In genomic region chr9:36970651-36971050, GRCm38 (mm10) we compare ENCODE assay signal across 9 mouse cellular contexts.
DNase-seq lines count a peak whose midpoint lies in the region; ATAC-seq and TF ChIP-seq lines count a peak whose summit lies in the region.
"Had no signal": no experiment of that assay in that cellular context is flagged by ENCODE, and none has a peak within 500 bp of the region (broad histone marks: within the 10 kb centered on the region; RNA-seq: fewer than 3 reads in every experiment).

No protein-coding gene starts in this region.

- peak; percentile 62 for ATAC-seq in activated CD4-positive, CD25-positive, alpha-beta regulatory T cell, adult 4 months
- peak; percentile 67 for ATAC-seq in lung, postnatal 0 days
- no peak for ATAC-seq in monocyte, adult 5-6 weeks (replicated peaks; ENCODE audit: insufficient number of reproducible peaks, low FRiP score, low TSS enrichment, poor library complexity, severe bottlenecking)

- peak; percentile 37; the same call in 1 of the 2 replicates for TF ChIP-seq EP300 in lung, postnatal 0 days (IDR thresholded peaks at IDR 0.05)

- H3K9me3 ChIP-seq in lung, postnatal 0 days (ENCODE audit: low read length), result no peaks in the 10 kb centered on the region
- H3K9me3 ChIP-seq: limb, embryonic 15.5 days had no signal

- H3K9ac ChIP-seq in lung, postnatal 0 days (replicated peaks; ENCODE audit: low read depth), result no peak overlapping the region
- H3K9ac ChIP-seq: limb, embryonic 15.5 days had no signal

- no peak overlapping the region for H3K4me3 ChIP-seq in lung, postnatal 0 days (ENCODE audit: low read depth, low read length)
- H3K4me3 ChIP-seq: limb, embryonic 15.5 days had no signal

- WGBS in lung, postnatal 0 days, result 4% methylated on average over 5 of the region's 5 CpGs

- peak; percentile 80 for TF ChIP-seq CTCF in lung, postnatal 0 days (IDR thresholded peaks at IDR 0.05)

- no peak overlapping the region for H3K27ac ChIP-seq in lung, postnatal 0 days (ENCODE audit: low read length)
- H3K27ac ChIP-seq: limb, embryonic 15.5 days had no signal

- no peak overlapping the region for H3K4me2 ChIP-seq in lung, postnatal 0 days (replicated peaks; ENCODE audit: low read depth, low read length)
- H3K4me2 ChIP-seq: limb, embryonic 15.5 days had no signal

- no peaks in the 10 kb centered on the region for H3K4me1 ChIP-seq in lung, postnatal 0 days (ENCODE audit: insufficient read depth, low read depth, low read length)

- peak; percentile 53 to 57 for DNase-seq in CD8-positive naive resting alpha-beta T cell, adult 2 months (ENCODE audit: low read depth in 2 of 2, low spot score in 2 of 2)
- DNase-seq in embryo, embryonic 10.5 days (ENCODE audit: low spot score), result peak; percentile 92
- peak; percentile 37 to 84 for DNase-seq in heart, adult 9 months (ENCODE audit: low spot score in 2 of 2)
- DNase-seq in layer of hippocampus, adult 11-12 months (ENCODE audit: low spot score), result peak; percentile 93
- DNase-seq in lung, postnatal 0 days (ENCODE audit: low spot score), result peak; percentile 70
- DNase-seq in right cerebral cortex, postnatal 25 days, result peak; percentile 81

- no peaks in the 10 kb centered on the region for H3K27me3 ChIP-seq in lung, postnatal 0 days (replicated peaks; ENCODE audit: insufficient read depth, low read length)

- H3K36me3 ChIP-seq in lung, postnatal 0 days (ENCODE audit: insufficient read depth, low read length), result no peaks in the 10 kb centered on the region
- H3K36me3 ChIP-seq: limb, embryonic 15.5 days had no signal
